Mouse (Mus musculus): ENCODE data around the gene Pitpnm2. TPM values are rescaled to one million over a fixed set of nuclear protein-coding genes. Genes with fewer than 3 reads are reported as not detected.
A peak's percentile ranks its signal among the peaks of the same experiment; 100 is the strongest.

The Pitpnm2 gene
- polyA plus RNA-seq, 1 experiment from 2014 or later = 7.5 TPM

GRCm38 (mm10) chr5:124266821-124267220 is 17.3 kb upstream of the Pitpnm2 start:
- peaks cover 47% of the 10 kb centered on the region for H3K36me3 ChIP-seq
- H3K4me1 ChIP-seq (replicated peaks) = peaks cover 33% of the 10 kb centered on the region
- H3K27ac ChIP-seq (ENCODE audit: poor library complexity, severe bottlenecking) = no peak overlapping the region
- peaks cover 9% of the 10 kb centered on the region; the same call in 1 of the 2 replicates for H3K9me3 ChIP-seq (replicated peaks)
- no peak overlapping the region for H3K4me3 ChIP-seq
- no peak overlapping the region for H3K9ac ChIP-seq
- H3K27me3 ChIP-seq (replicated peaks) = no peaks in the 10 kb centered on the region
- H3K4me2 ChIP-seq = no peak overlapping the region
- 18% methylated on average over 6 of the region's 6 CpGs for WGBS
- peak; percentile 18; the same call in 1 of the 2 replicates for ATAC-seq (ENCODE audit: insufficient number of reproducible peaks, low FRiP score)

- H3K36me3 ChIP-seq = peaks cover 63% of the 10 kb centered on the region
- no peak overlapping the region for H3K4me3 ChIP-seq
- 83% methylated on average over 4 of the region's 4 CpGs for WGBS
- H3K27me3 ChIP-seq (replicated peaks) = no peaks in the 10 kb centered on the region
- 0 out of 2 replicates have a peak, but pooled peaks cover 3% of the 10 kb centered on the region for H3K9me3 ChIP-seq (replicated peaks)
- peaks cover 18% of the 10 kb centered on the region for H3K4me1 ChIP-seq (replicated peaks)
- no peak overlapping the region for H3K27ac ChIP-seq (ENCODE audit: poor library complexity, severe bottlenecking)
- ATAC-seq (ENCODE audit: insufficient number of reproducible peaks, low FRiP score) = no peak
- H3K4me2 ChIP-seq = no peak overlapping the region
- no peak overlapping the region for H3K9ac ChIP-seq
Measured at GRCm38 (mm10) chr5:124263246-124263645, 13.7 kb upstream of the Pitpnm2 start.

- 87% methylated on average over 4 of the region's 4 CpGs for WGBS
- H3K4me1 ChIP-seq (replicated peaks) = peaks cover 11% of the 10 kb centered on the region
- H3K4me3 ChIP-seq = no peak overlapping the region
- H3K9ac ChIP-seq = no peak overlapping the region
- no peak overlapping the region for H3K27ac ChIP-seq (ENCODE audit: poor library complexity, severe bottlenecking)
- peaks cover 75% of the 10 kb centered on the region for H3K36me3 ChIP-seq
- H3K9me3 ChIP-seq (replicated peaks) = 0 out of 2 replicates have a peak, but pooled peaks cover 3% of the 10 kb centered on the region
- no peak overlapping the region for H3K4me2 ChIP-seq
- H3K27me3 ChIP-seq (replicated peaks) = no peaks in the 10 kb centered on the region
- ATAC-seq (ENCODE audit: insufficient number of reproducible peaks, low FRiP score) = no peak
Measured at GRCm38 (mm10) chr5:124262090-124262489, 12.5 kb upstream of the Pitpnm2 start.

GRCm38 (mm10) chr5:124259133-124259532 is 9.6 kb upstream of the Pitpnm2 start:
- 71% methylated on average over 2 of the region's 2 CpGs for WGBS
- 0 out of 2 replicates have a peak, but pooled peaks cover 3% of the 10 kb centered on the region for H3K9me3 ChIP-seq (replicated peaks)
- no peak for ATAC-seq (ENCODE audit: insufficient number of reproducible peaks, low FRiP score)
- no peak overlapping the region for H3K4me3 ChIP-seq
- H3K27me3 ChIP-seq (replicated peaks) = no peaks in the 10 kb centered on the region
- peaks cover 85% of the 10 kb centered on the region for H3K36me3 ChIP-seq
- no peak overlapping the region for H3K27ac ChIP-seq (ENCODE audit: poor library complexity, severe bottlenecking)
- no peak overlapping the region for H3K9ac ChIP-seq
- H3K4me2 ChIP-seq = no peak overlapping the region
- H3K4me1 ChIP-seq (replicated peaks) = no peaks in the 10 kb centered on the region

GRCm38 (mm10) chr5:124258026-124258425 is 8.5 kb upstream of the Pitpnm2 start:
- 95% methylated on average over 1 of the region's 1 CpGs for WGBS
- Histone ChIP-seq H3K4me2 (no peak overlapping the region), H3K27me3 (replicated peaks) (no peaks in the 10 kb centered on the region), H3K27ac (ENCODE audit: poor library complexity, severe bottlenecking) (no peak overlapping the region), H3K9me3 (replicated peaks) (0 out of 2 replicates have a peak, but pooled peaks cover 3% of the 10 kb centered on the region), H3K4me1 (replicated peaks) (no peaks in the 10 kb centered on the region), H3K9ac (no peak overlapping the region), H3K36me3 (peaks cover 83% of the 10 kb centered on the region), H3K4me3 (no peak overlapping the region)
- no peak for ATAC-seq (ENCODE audit: insufficient number of reproducible peaks, low FRiP score)

GRCm38 (mm10) chr5:124255141-124255540 is 5.6 kb upstream of the Pitpnm2 start:
- H3K27me3 ChIP-seq (replicated peaks) = no peaks in the 10 kb centered on the region
- H3K4me1 ChIP-seq (replicated peaks) = peaks cover 8% of the 10 kb centered on the region
- no peak overlapping the region for H3K9ac ChIP-seq
- no peak overlapping the region for H3K27ac ChIP-seq (ENCODE audit: poor library complexity, severe bottlenecking)
- H3K4me3 ChIP-seq = no peak overlapping the region
- 89% methylated on average over 7 of the region's 7 CpGs for WGBS
- no peak overlapping the region for H3K4me2 ChIP-seq
- H3K9me3 ChIP-seq (replicated peaks) = 0 out of 2 replicates have a peak, but pooled peaks cover 3% of the 10 kb centered on the region
- no peak for ATAC-seq (ENCODE audit: insufficient number of reproducible peaks, low FRiP score)
- H3K36me3 ChIP-seq = peaks cover 61% of the 10 kb centered on the region

- 0 out of 2 replicates have a peak, but pooled peaks cover 2% of the 10 kb centered on the region for H3K9me3 ChIP-seq (replicated peaks)
- no peak overlapping the region for H3K27ac ChIP-seq (ENCODE audit: poor library complexity, severe bottlenecking)
- peaks cover 12% of the 10 kb centered on the region for H3K4me1 ChIP-seq (replicated peaks)
- H3K36me3 ChIP-seq = peaks cover 46% of the 10 kb centered on the region
- 85% methylated on average over 8 of the region's 8 CpGs for WGBS
- no peak overlapping the region for H3K4me3 ChIP-seq
- no peak overlapping the region for H3K4me2 ChIP-seq
- no peaks in the 10 kb centered on the region for H3K27me3 ChIP-seq (replicated peaks)
- no peak overlapping the region for H3K9ac ChIP-seq
- no peak for ATAC-seq (ENCODE audit: insufficient number of reproducible peaks, low FRiP score)
Measured at GRCm38 (mm10) chr5:124253555-124253954, 4.0 kb upstream of the Pitpnm2 start.

GRCm38 (mm10) chr5:124252580-124253320 is 3.2 kb upstream of the Pitpnm2 start:
- peaks cover 38% of the 10 kb centered on the region for H3K36me3 ChIP-seq
- no peak overlapping the region for H3K4me2 ChIP-seq
- peaks cover 20% of the 10 kb centered on the region for H3K4me1 ChIP-seq (replicated peaks)
- no peak overlapping the region for H3K4me3 ChIP-seq
- no peak overlapping the region for H3K27ac ChIP-seq (ENCODE audit: poor library complexity, severe bottlenecking)
- no peaks in the 10 kb centered on the region for H3K27me3 ChIP-seq (replicated peaks)
- 89% methylated on average over 13 of the region's 13 CpGs for WGBS
- no peak overlapping the region for H3K9ac ChIP-seq
- no peak for ATAC-seq (ENCODE audit: insufficient number of reproducible peaks, low FRiP score)
- no peaks in the 10 kb centered on the region for H3K9me3 ChIP-seq (replicated peaks)

- 82% methylated on average over 5 of the region's 5 CpGs for WGBS
- no peak for ATAC-seq (ENCODE audit: insufficient number of reproducible peaks, low FRiP score)
- H3K4me2 ChIP-seq = no peak overlapping the region
Measured at GRCm38 (mm10) chr5:124251070-124251469, 1.5 kb upstream of the Pitpnm2 start.

GRCm38 (mm10) chr5:124248845-124249613 is 531 bp downstream of the Pitpnm2 start:
- Histone ChIP-seq H3K36me3 (peaks cover 22% of the 10 kb centered on the region), H3K4me2 (peak overlapping the region; percentile 90), H3K9me3 (replicated peaks) (no peaks in the 10 kb centered on the region), H3K4me3 (peak overlapping the region; percentile 81), H3K4me1 (replicated peaks) (peaks cover 42% of the 10 kb centered on the region), H3K27ac (ENCODE audit: poor library complexity, severe bottlenecking) (peak overlapping the region; percentile 92), H3K9ac (peak overlapping the region; percentile 84), H3K27me3 (replicated peaks) (no peaks in the 10 kb centered on the region)
- peak; percentile 49 for ATAC-seq (ENCODE audit: insufficient number of reproducible peaks, low FRiP score)
- WGBS = 8% methylated on average over 65 of the region's 77 CpGs

More at GRCm38 (mm10) chr5:124251070-124251469, 1.5 kb upstream of the Pitpnm2 start:
- Histone ChIP-seq H3K9ac (no peak overlapping the region), H3K27me3 (replicated peaks) (no peaks in the 10 kb centered on the region), H3K27ac (ENCODE audit: poor library complexity, severe bottlenecking) (no peak overlapping the region), H3K36me3 (peaks cover 21% of the 10 kb centered on the region), H3K4me1 (replicated peaks) (peaks cover 30% of the 10 kb centered on the region), H3K4me3 (no peak overlapping the region), H3K9me3 (replicated peaks) (no peaks in the 10 kb centered on the region)

GRCm38 (mm10) chr5:124247986-124248626 is 1.5 kb downstream of the Pitpnm2 start:
- Histone ChIP-seq H3K4me3 (peak overlapping the region; percentile 81), H3K36me3 (peaks cover 19% of the 10 kb centered on the region), H3K9me3 (replicated peaks) (no peaks in the 10 kb centered on the region), H3K4me2 (peak overlapping the region; percentile 90), H3K4me1 (replicated peaks) (peaks cover 47% of the 10 kb centered on the region), H3K9ac (peak overlapping the region; percentile 84), H3K27ac (ENCODE audit: poor library complexity, severe bottlenecking) (peak overlapping the region; percentile 92), H3K27me3 (replicated peaks) (no peaks in the 10 kb centered on the region)
- WGBS = 22% methylated on average over 9 of the region's 9 CpGs
- ATAC-seq (ENCODE audit: insufficient number of reproducible peaks, low FRiP score) = no peak
